Mouse (Mus musculus): ENCODE results near the gene Ndufa3. TPM values are rescaled to one million over a fixed set of nuclear protein-coding genes. Genes with fewer than 3 reads are reported as not detected.

The Ndufa3 gene
- total and polyA plus RNA-seq, 2 experiments from 2014 or later: 258 to 464 TPM

DNA sequence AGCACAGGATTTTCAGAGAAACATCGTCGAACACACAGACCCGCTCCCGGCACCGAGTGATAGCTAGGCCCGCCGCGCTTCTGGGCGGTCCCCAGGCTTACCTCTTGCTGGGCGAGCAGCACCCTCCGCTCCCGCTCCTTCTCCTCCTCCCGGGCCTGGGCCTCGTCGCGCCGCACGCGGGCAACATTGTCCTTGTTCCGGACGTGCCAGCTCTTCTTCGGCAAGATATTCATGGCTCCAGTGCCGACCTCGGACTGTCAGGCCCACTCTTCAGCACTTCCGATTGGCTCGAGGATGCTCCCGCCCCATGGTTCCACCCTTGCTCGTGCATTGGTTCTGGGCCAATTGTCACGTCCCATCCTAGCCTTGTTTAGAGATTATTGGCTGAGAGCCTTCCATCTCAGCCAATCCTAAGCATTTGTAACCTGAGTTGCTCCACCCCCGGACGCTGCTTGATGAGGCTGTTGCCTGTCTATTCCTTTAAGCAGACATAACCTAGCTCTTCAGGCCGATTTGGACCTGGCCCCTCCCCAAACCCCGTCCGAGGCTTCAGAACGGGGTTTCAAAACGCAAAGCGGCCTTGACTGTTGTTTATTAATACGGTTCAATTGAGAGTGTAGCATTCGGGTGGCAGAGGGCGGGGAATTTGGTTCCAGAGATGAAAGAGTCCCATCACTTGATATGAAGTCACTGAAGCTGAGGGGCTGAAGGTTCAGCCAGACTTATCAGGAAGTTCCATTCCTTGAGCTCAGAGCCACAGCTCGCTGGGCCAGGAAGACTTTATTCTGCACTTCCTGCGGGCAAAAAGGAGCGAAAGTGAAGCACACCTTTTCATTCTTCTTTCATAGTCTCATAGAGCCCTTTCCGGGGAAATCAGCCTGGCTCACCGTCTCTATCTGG, 48.3 kb downstream of the Ndufa3 start, which contains the start of gene Leng1:
Leng1 (minus strand) TSS at position 626 of the 900 bp plus-strand sequence.
- Histone ChIP-seq H3K9ac (peak within 1 kb of the TSS; percentile 56), H3K27me3 (ENCODE audit: insufficient read depth, low read length) (no peaks in the 10 kb centered on the region)

DNA sequence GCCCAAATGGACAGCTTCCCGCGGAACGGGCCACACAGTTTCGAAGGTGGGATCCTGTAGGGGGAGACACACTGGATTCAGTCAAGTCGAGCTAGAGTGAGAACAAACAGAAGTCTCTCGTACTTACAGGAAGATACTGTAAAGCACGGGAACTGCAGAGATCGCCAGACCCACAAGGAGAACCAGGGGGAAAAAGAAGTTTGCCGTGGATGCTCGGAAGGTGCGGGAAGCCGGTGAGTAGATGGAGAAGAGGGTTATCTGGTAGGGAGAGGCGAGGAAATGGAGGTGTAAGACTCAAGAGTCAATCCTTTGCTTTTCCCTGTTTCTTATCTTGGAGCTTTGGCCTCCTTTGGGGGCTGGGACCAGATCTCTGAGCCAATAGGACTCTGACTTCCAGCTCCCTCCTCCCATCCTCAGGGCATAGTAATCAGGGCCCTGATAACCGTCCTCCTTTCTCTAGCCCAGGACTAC, 49.8 kb downstream of the Ndufa3 start:
- Histone ChIP-seq H3K27ac (ENCODE audit: low read depth, low read length) (no peak overlapping the region), H3K4me2 (ENCODE audit: low read depth) (no peak overlapping the region), H3K27me3 (ENCODE audit: insufficient read depth, low read length) (no peaks in the 10 kb centered on the region), H3K4me1 (ENCODE audit: insufficient read depth) (peaks cover 8% of the 10 kb centered on the region; the same call in 1 of the 2 replicates), H3K9me3 (ENCODE audit: low read length) (no peaks in the 10 kb centered on the region), H3K4me3 (ENCODE audit: low read depth, low read length) (no peak overlapping the region), H3K9ac (no peak overlapping the region), H3K36me3 (ENCODE audit: insufficient read depth) (peaks cover 12% of the 10 kb centered on the region; the same call in 1 of the 2 replicates)
- TF ChIP-seq CTCF (IDR thresholded peaks at IDR 0.05; ENCODE audit: low read depth): peak; percentile 22; the same call in 1 of the 2 replicates
- no peak for DNase-seq
- no peak for ATAC-seq
- 24% methylated on average over 14 of the region's 14 CpGs for WGBS

More for the DNA sequence above, 48.3 kb downstream of the Ndufa3 start, which contains the start of gene Leng1:
- Histone ChIP-seq H3K36me3 (ENCODE audit: insufficient read depth) (peaks cover 24% of the 10 kb centered on the region), H3K4me1 (ENCODE audit: insufficient read depth) (peaks cover 8% of the 10 kb centered on the region; the same call in 1 of the 2 replicates), H3K4me2 (ENCODE audit: low read depth) (peak within 1 kb of the TSS; percentile 83), H3K4me3 (ENCODE audit: low read depth, low read length) (peak within 1 kb of the TSS; percentile 61), H3K9me3 (ENCODE audit: low read length) (no peaks in the 10 kb centered on the region), H3K27ac (ENCODE audit: low read depth, low read length) (peak within 1 kb of the TSS; percentile 80)
- TF ChIP-seq CTCF (IDR thresholded peaks at IDR 0.05; ENCODE audit: low read depth): no peak
- WGBS: 5% methylated on average over 45 of the region's 45 CpGs
- peak; percentile 98 for DNase-seq
- ATAC-seq: peak; percentile 99

Small RNA genes within 50 kb of the gene (microRNA-seq; reads per million reads assigned to microRNA genes)
- gene Gm25100 (0 reads per million in 2 experiments), gene Mir3572 (3.1 to 4.5 reads per million in 2 experiments)

Other genes with a start within 250 kb of the Ndufa3 start
- 41.5 and 42.2 TPM in 2 replicates for gene Cacng8, start 226.7 kb upstream of the Ndufa3 start, total RNA-seq (2014; rRNA removed)
- gene Cacng8, start 226.7 kb upstream of the Ndufa3 start, polyA plus RNA-seq (2015; fragmentation: Nextera tagmentation; extraction: Ambion mirVana): 16.5 and 17.8 TPM in 2 replicates
- gene Cacng6, start 193.2 kb upstream of the Ndufa3 start, total RNA-seq (2014; rRNA removed): 0.15 and 0.38 TPM in 2 replicates
- gene Cacng6, start 193.2 kb upstream of the Ndufa3 start, polyA plus RNA-seq (2015; fragmentation: Nextera tagmentation; extraction: Ambion mirVana): 0.35 and 0.43 TPM in 2 replicates
- gene Tarm1, start 114.7 kb upstream of the Ndufa3 start, total RNA-seq (2014; rRNA removed): 0.10 TPM in 1 of 2 replicates, not detected in the other
- 0.10 TPM in 1 of 2 replicates, not detected in the other for gene Tarm1, start 114.7 kb upstream of the Ndufa3 start, polyA plus RNA-seq (2015; fragmentation: Nextera tagmentation; extraction: Ambion mirVana)
- 0.43 and 0.69 TPM in 2 replicates for gene Oscar, start 1.2 kb upstream of the Ndufa3 start, total RNA-seq (2014; rRNA removed)
- 0.42 and 0.48 TPM in 2 replicates for gene Oscar, start 1.2 kb upstream of the Ndufa3 start, polyA plus RNA-seq (2015; fragmentation: Nextera tagmentation; extraction: Ambion mirVana)
- gene Tfpt, start 12.6 kb downstream of the Ndufa3 start, total RNA-seq (2014; rRNA removed): 27.1 and 37.5 TPM in 2 replicates
- 34.2 and 39.3 TPM in 2 replicates for gene Tfpt, start 12.6 kb downstream of the Ndufa3 start, polyA plus RNA-seq (2015; fragmentation: Nextera tagmentation; extraction: Ambion mirVana)
- gene Prpf31, start 12.6 kb downstream of the Ndufa3 start, total RNA-seq (2014; rRNA removed): 62.6 and 63.5 TPM in 2 replicates
- gene Prpf31, start 12.6 kb downstream of the Ndufa3 start, polyA plus RNA-seq (2015; fragmentation: Nextera tagmentation; extraction: Ambion mirVana): 66.3 and 77.8 TPM in 2 replicates
- gene Cnot3, start 27.9 kb downstream of the Ndufa3 start, total RNA-seq (2014; rRNA removed): 13.1 and 19.8 TPM in 2 replicates
- gene Cnot3, start 27.9 kb downstream of the Ndufa3 start, polyA plus RNA-seq (2015; fragmentation: Nextera tagmentation; extraction: Ambion mirVana): 26.7 and 35.4 TPM in 2 replicates
- gene Leng1, start 48.5 kb downstream of the Ndufa3 start, total RNA-seq (2014; rRNA removed): 5.2 and 6.6 TPM in 2 replicates
- 10.3 and 10.4 TPM in 2 replicates for gene Leng1, start 48.5 kb downstream of the Ndufa3 start, polyA plus RNA-seq (2015; fragmentation: Nextera tagmentation; extraction: Ambion mirVana)
- gene Tmc4, start 60.2 kb downstream of the Ndufa3 start, total RNA-seq (2014; rRNA removed): 3.1 and 3.5 TPM in 2 replicates
- 0.93 and 2.0 TPM in 2 replicates for gene Tmc4, start 60.2 kb downstream of the Ndufa3 start, polyA plus RNA-seq (2015; fragmentation: Nextera tagmentation; extraction: Ambion mirVana)
- gene Tsen34, start 75.5 kb downstream of the Ndufa3 start, total RNA-seq (2014; rRNA removed): 291 and 292 TPM in 2 replicates
- 259 and 282 TPM in 2 replicates for gene Tsen34, start 75.5 kb downstream of the Ndufa3 start, polyA plus RNA-seq (2015; fragmentation: Nextera tagmentation; extraction: Ambion mirVana)
- 112 and 165 TPM in 2 replicates for gene Mboat7, start 76.2 kb downstream of the Ndufa3 start, total RNA-seq (2014; rRNA removed)
- gene Mboat7, start 76.2 kb downstream of the Ndufa3 start, polyA plus RNA-seq (2015; fragmentation: Nextera tagmentation; extraction: Ambion mirVana): 81.8 and 107 TPM in 2 replicates
- gene Rps9, start 86.6 kb downstream of the Ndufa3 start, total RNA-seq (2014; rRNA removed): 1,013 and 1,830 TPM in 2 replicates
- gene Rps9, start 86.6 kb downstream of the Ndufa3 start, polyA plus RNA-seq (2015; fragmentation: Nextera tagmentation; extraction: Ambion mirVana): 807 and 937 TPM in 2 replicates
- 0.48 and 0.54 TPM in 2 replicates for gene Pirb, start 103.0 kb downstream of the Ndufa3 start, total RNA-seq (2014; rRNA removed)
- gene Pirb, start 103.0 kb downstream of the Ndufa3 start, polyA plus RNA-seq (2015; fragmentation: Nextera tagmentation; extraction: Ambion mirVana): 0.24 and 0.25 TPM in 2 replicates
- gene Gm15448, start 208.3 kb downstream of the Ndufa3 start, total RNA-seq (2014; rRNA removed): not detected in 2 replicates
- gene Gm15448, start 208.3 kb downstream of the Ndufa3 start, polyA plus RNA-seq (2015; fragmentation: Nextera tagmentation; extraction: Ambion mirVana): not detected in 2 replicates
- gene Pira2, start 227.7 kb downstream of the Ndufa3 start, total RNA-seq (2014; rRNA removed): not detected in 2 replicates
- gene Pira2, start 227.7 kb downstream of the Ndufa3 start, polyA plus RNA-seq (2015; fragmentation: Nextera tagmentation; extraction: Ambion mirVana): 0.09 TPM in 1 of 2 replicates, not detected in the other